Mouse (Mus musculus): Measurements from ENCODE around the gene Glod5. TPM values are rescaled to one million over a fixed set of nuclear protein-coding genes. Genes with fewer than 3 reads are reported as not detected.
"Not testable (repeated sequence)": the region's sequence is repeated elsewhere in the genome, so short reads cannot be mapped to it uniquely, and the experiment has no call there.

Glod5 gene
- total RNA-seq (2014; rRNA removed) = not detected in 2 replicates
- not detected in 2 replicates for polyA plus RNA-seq (2012; rRNA removed)

- TF ChIP-seq CTCF (IDR thresholded peaks at IDR 0.05; ENCODE audit: low read depth, low read length) (no peak), POLR2A (IDR thresholded peaks at IDR 0.05; ENCODE audit: extremely low read depth, insufficient read depth, low read length) (no peak)
- H3K27me3 ChIP-seq (ENCODE audit: control insufficient read depth, insufficient read depth, low read length) = no peaks in the 10 kb centered on the region
- no peak within 1 kb of the TSS for H3K9ac ChIP-seq (ENCODE audit: low read depth, low read length)
- DNase-seq (ENCODE audit: extremely low read depth, low read depth, low spot score) = peak; percentile 14
- H3K4me3 ChIP-seq (ENCODE audit: insufficient read depth, low read depth, low read length) = no peak within 1 kb of the TSS
- 25% methylated on average over 2 of the region's 2 CpGs for WGBS
- no peak within 1 kb of the TSS for H3K27ac ChIP-seq (replicated peaks; ENCODE audit: insufficient read depth, low read depth, low read length)
- no peaks in the 10 kb centered on the region for H3K79me2 ChIP-seq (ENCODE audit: control insufficient read depth, insufficient read depth, low read length)
- no peaks in the 10 kb centered on the region for H3K4me1 ChIP-seq (ENCODE audit: control insufficient read depth, insufficient read depth, low read length)
- no peaks in the 10 kb centered on the region for H3K36me3 ChIP-seq (ENCODE audit: control insufficient read depth, insufficient read depth, low read length)
These were observed at the start of gene Glod5 for GRCm38 (mm10) chrX:8018286-8018685. Glod5 (minus strand) TSS chrX:8018492.

DNA sequence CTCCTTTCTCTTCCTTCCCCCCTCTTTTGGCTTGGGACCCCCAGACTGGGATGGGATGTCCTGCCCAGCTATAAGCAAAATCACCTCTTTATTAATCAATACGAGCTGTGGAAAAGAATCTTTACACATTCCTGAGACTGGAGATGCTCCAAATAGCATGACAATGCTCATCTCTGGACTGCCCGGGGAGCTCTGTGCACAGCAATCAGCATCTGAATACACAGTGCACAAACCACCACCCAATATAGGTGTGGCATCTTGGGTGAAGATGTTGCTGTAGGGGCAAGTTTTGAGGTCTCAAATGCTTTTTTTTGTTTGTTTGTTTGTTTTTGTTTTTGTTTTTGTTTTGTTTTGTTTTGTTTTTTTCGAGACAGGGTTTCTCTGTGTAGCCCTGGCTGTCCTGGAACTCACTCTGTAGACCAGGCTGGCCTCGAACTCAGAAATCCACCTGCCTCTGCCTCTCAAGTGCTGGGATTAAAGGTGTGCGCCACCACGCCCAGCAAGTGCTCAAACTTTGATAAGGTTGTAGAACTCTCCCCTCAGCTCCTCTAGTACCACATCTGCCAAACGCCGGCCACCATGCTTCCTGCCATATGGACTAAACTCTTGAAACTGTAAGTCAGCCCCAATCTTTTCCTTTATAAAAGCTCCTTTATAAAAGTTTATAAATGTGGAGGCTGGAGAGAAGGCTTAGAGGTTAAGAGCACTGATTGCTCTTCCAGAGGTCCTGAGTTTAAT, 32.9 kb upstream of the Glod5 start:
- H3K79me2 ChIP-seq (ENCODE audit: control insufficient read depth, insufficient read depth, low read length); H3K36me3 ChIP-seq (ENCODE audit: control insufficient read depth, insufficient read depth, low read length); H3K27me3 ChIP-seq (ENCODE audit: control insufficient read depth, insufficient read depth, low read length); H3K4me1 ChIP-seq (ENCODE audit: control insufficient read depth, insufficient read depth, low read length); H3K27ac ChIP-seq (replicated peaks; ENCODE audit: insufficient read depth, low read depth, low read length); H3K4me3 ChIP-seq (ENCODE audit: insufficient read depth, low read depth, low read length); H3K9ac ChIP-seq (ENCODE audit: low read depth, low read length); DNase-seq (ENCODE audit: extremely low read depth, low read depth, low spot score): not testable (repeated sequence)
- 83% methylated on average over 8 of the region's 8 CpGs for WGBS

DNA sequence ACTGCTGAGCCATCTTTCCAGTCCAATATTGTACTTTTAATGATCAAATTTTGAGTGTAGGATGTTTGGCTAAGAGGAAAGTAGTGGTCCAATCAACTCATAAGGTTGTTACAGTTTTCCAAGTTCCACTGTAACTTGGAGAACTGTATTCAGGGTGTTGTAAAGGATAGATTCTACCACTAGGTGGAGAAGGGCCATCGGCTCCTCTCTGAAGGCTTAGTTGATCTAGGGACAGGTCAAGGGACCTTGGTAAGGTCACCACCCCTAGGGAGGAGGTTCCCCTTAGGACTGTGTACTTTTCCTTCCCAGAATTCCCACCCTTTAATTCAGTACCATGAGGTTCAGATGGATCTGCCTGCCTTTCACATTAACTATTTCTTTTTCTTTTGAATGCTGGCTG, 14.7 kb upstream of the Glod5 start:
- no peaks in the 10 kb centered on the region for H3K36me3 ChIP-seq (ENCODE audit: control insufficient read depth, insufficient read depth, low read length)
- no peaks in the 10 kb centered on the region for H3K27me3 ChIP-seq (ENCODE audit: control insufficient read depth, insufficient read depth, low read length)
- TF ChIP-seq POLR2A (IDR thresholded peaks at IDR 0.05; ENCODE audit: extremely low read depth, insufficient read depth, low read length) = no peak
- TF ChIP-seq CTCF (IDR thresholded peaks at IDR 0.05; ENCODE audit: low read depth, low read length) = no peak
- DNase-seq (ENCODE audit: extremely low read depth, low read depth, low spot score) = peak; percentile 13
- H3K27ac ChIP-seq (replicated peaks; ENCODE audit: insufficient read depth, low read depth, low read length) = no peak overlapping the region
- WGBS = 15% methylated on average over 1 of the region's 1 CpGs
- H3K4me3 ChIP-seq (ENCODE audit: insufficient read depth, low read depth, low read length) = no peak overlapping the region
- H3K4me1 ChIP-seq (ENCODE audit: control insufficient read depth, insufficient read depth, low read length) = no peaks in the 10 kb centered on the region
- no peak overlapping the region for H3K9ac ChIP-seq (ENCODE audit: low read depth, low read length)
- no peaks in the 10 kb centered on the region for H3K79me2 ChIP-seq (ENCODE audit: control insufficient read depth, insufficient read depth, low read length)

- Histone ChIP-seq H3K4me3 (ENCODE audit: insufficient read depth, low read depth, low read length) (no peak overlapping the region), H3K27me3 (ENCODE audit: control insufficient read depth, insufficient read depth, low read length) (no peaks in the 10 kb centered on the region), H3K27ac (replicated peaks; ENCODE audit: insufficient read depth, low read depth, low read length) (no peak overlapping the region), H3K4me1 (ENCODE audit: control insufficient read depth, insufficient read depth, low read length) (no peaks in the 10 kb centered on the region), H3K79me2 (ENCODE audit: control insufficient read depth, insufficient read depth, low read length) (no peaks in the 10 kb centered on the region), H3K36me3 (ENCODE audit: control insufficient read depth, insufficient read depth, low read length) (no peaks in the 10 kb centered on the region), H3K9ac (ENCODE audit: low read depth, low read length) (no peak overlapping the region)
- no peak for TF ChIP-seq POLR2A (IDR thresholded peaks at IDR 0.05; ENCODE audit: extremely low read depth, insufficient read depth, low read length)
- no peak for TF ChIP-seq CTCF (IDR thresholded peaks at IDR 0.05; ENCODE audit: low read depth, low read length)
- DNase-seq (ENCODE audit: extremely low read depth, low read depth, low spot score) = no peak
- 76% methylated on average over 4 of the region's 4 CpGs for WGBS
These were observed 8.5 kb upstream of the Glod5 start for GRCm38 (mm10) chrX:8026811-8027210.

- Histone ChIP-seq H3K4me3 (ENCODE audit: insufficient read depth, low read depth, low read length) (no peak overlapping the region), H3K4me1 (ENCODE audit: control insufficient read depth, insufficient read depth, low read length) (no peaks in the 10 kb centered on the region), H3K9ac (ENCODE audit: low read depth, low read length) (no peak overlapping the region), H3K27me3 (ENCODE audit: control insufficient read depth, insufficient read depth, low read length) (no peaks in the 10 kb centered on the region), H3K79me2 (ENCODE audit: control insufficient read depth, insufficient read depth, low read length) (no peaks in the 10 kb centered on the region), H3K36me3 (ENCODE audit: control insufficient read depth, insufficient read depth, low read length) (no peaks in the 10 kb centered on the region), H3K27ac (replicated peaks; ENCODE audit: insufficient read depth, low read depth, low read length) (no peak overlapping the region)
- no peak for TF ChIP-seq CTCF (IDR thresholded peaks at IDR 0.05; ENCODE audit: low read depth, low read length)
- TF ChIP-seq POLR2A (IDR thresholded peaks at IDR 0.05; ENCODE audit: extremely low read depth, insufficient read depth, low read length) = no peak
- no peak for DNase-seq (ENCODE audit: extremely low read depth, low read depth, low spot score)
- 63% methylated on average over 2 of the region's 2 CpGs for WGBS
These were observed 6.5 kb upstream of the Glod5 start for GRCm38 (mm10) chrX:8024795-8025194.

DNA sequence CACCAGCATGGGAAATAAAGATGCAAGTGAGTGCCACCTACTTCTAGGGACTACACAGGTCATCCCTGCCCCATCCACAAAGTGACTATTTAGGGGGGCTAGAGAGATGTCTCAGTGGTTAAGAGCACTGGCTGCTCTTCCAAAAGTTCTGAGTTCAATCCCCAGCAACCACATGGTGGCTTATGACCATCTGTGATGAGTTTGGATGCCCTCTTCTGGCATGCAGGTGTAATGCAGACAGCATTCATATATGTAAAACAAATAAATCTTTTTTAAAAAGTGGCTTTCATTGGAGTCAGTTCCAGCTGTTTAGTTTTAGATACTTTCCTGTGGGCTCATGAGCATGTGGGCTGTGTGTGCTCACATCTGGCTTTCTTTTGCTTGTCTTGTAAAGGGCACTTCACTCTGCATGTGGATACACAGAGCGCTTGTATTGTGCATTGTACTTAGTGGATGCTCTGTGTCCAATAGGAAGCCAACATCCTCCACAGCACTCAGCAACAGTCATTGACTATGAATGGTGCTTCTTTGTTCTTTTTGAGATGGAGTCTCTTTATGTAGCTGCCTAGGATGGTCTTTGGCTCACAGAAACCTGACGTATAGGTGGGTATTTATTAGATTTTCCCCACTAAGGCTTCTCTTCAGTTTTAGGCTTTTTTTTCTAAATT, 2.0 kb upstream of the Glod5 start:
- no peaks in the 10 kb centered on the region for H3K36me3 ChIP-seq (ENCODE audit: control insufficient read depth, insufficient read depth, low read length)
- TF ChIP-seq CTCF (IDR thresholded peaks at IDR 0.05; ENCODE audit: low read depth, low read length) (no peak), POLR2A (IDR thresholded peaks at IDR 0.05; ENCODE audit: extremely low read depth, insufficient read depth, low read length) (no peak)
- no peaks in the 10 kb centered on the region for H3K27me3 ChIP-seq (ENCODE audit: control insufficient read depth, insufficient read depth, low read length)
- no peak for DNase-seq (ENCODE audit: extremely low read depth, low read depth, low spot score)
- WGBS = 90% methylated on average over 2 of the region's 2 CpGs
- H3K4me1 ChIP-seq (ENCODE audit: control insufficient read depth, insufficient read depth, low read length) = no peaks in the 10 kb centered on the region
- H3K9ac ChIP-seq (ENCODE audit: low read depth, low read length) = no peak overlapping the region
- no peaks in the 10 kb centered on the region for H3K79me2 ChIP-seq (ENCODE audit: control insufficient read depth, insufficient read depth, low read length)
- H3K27ac ChIP-seq (replicated peaks; ENCODE audit: insufficient read depth, low read depth, low read length) = no peak overlapping the region
- no peak overlapping the region for H3K4me3 ChIP-seq (ENCODE audit: insufficient read depth, low read depth, low read length)

Data from liver, adult 2 months (tissue).